Mouse (Mus musculus) spleen, embryonic (tissue): ENCODE results near the gene Dmac2.
"Not testable (repeated sequence)": the region's sequence is repeated elsewhere in the genome, so short reads cannot be mapped to it uniquely, and the experiment has no call there.

Source experiments
- CTCF ChIA-PET: fragments of 350-600 bp; sonication (Branson Sonifier 250); formaldehyde crosslinking; loops from one replicate; lab custom pipeline; 2022; lab: Charles Lee

The Dmac2 gene

DNA sequence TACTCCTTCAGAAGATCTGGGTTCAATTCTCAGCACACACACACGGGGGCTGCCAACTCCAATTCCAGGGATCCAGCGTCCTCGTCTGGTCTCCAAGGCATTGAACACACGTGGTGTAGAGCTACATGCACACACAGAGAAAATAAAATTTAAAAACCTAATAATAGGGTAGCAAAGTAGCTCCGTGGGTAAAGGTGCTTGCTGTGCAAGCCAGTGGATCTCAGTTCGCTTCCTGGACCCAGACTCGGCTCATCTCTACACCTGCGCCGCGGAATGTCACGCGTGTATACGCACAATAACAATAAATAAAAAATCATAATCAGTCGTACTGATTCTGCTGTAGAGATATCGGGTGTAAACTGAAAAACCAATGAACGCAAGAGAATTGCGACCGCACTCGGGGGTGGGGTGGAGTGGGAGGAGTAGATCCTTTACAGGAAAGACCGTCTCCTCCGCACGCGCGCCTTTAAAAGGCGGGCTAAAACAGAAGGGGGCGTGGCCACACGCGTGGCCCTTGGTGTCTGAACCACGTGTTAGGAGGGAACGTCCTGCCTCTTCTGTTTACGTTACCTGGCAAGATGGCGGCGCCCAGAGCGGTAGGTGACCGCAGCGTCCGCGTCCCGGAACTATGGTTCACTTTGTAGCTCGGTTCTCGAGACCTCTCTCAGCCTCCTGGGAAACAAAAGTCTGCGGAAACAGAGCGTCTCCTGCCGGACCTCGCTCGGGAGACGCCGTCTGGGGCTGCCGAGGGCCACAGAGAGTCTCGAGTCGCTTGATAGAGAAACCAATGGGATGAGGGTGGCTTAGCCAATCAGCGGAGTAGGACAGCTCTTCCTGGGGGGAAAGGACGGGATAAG, at the start of gene Dmac2:
Gene Dmac2, plus strand, starts transcription at position 550 of the 857 bp plus-strand sequence.
- CTCF ChIA-PET, result interaction anchor here (0.5 to 0.8 kb wide), 2 partner anchors 36 to 192 kb away, joined by 3 read pairs; no protein-coding TSS in a partner anchor

DNA sequence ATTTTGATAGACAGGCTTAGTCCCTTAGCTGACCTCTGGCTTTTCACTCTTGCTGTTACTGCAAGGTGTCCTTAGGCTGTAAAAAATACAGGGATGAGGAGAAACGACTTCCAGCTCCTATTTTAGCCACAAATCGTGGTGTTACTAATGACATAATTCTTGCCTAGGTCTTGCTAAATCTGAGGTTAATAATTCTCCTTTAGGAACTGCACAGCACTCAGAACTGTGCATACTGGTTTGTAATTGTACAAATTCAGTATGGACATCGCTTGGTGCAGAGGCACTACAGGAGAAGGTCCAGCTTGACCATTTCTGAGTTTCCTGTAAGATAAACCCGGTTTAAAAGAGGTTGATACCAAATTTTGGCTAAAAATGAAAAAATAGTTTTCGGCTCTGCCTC, 45.4 kb upstream of the Dmac2 start:
- CTCF ChIA-PET, result not testable (repeated sequence)

DNA sequence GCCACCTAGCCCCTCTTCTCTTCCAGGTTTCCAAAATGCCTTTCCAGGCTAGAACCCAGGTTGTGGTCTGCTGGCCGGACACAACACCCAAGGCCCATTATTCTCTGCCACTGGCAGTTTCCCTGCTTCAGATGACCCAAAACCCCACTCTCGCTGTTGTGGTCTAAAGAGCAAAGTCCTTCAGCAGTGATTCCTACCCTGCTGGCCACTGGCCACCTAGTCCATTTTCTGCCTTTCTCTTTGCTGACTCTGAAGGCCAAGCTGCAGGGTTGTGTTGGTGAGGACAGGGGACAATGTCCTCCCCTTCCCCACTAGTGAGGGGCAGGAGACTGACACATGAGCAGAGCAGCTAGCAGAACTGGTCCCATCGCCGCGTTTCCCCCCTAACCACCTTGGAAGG, 44.1 kb upstream of the Dmac2 start:
- CTCF ChIA-PET, result no interaction called here

DNA sequence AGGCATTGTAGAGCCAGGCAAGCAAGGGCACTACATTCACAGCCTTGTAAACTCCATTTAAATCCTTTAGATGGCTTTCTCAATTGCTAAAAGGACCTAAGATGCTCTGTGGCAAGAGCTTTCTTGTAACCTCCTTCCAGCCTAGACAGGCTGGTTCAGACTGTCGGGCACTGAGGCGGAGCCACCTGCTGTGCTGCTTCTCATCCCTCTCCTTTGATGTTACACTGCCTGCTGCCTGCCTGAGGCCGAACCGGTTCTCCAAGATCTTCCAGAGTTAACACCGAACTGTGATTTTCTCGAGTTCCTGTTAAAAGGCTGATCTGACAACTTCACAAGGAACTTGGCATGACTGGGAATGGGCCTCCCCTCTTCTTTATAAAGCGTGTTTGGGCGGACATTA, 43.3 kb upstream of the Dmac2 start:
- CTCF ChIA-PET, result no interaction called here

DNA sequence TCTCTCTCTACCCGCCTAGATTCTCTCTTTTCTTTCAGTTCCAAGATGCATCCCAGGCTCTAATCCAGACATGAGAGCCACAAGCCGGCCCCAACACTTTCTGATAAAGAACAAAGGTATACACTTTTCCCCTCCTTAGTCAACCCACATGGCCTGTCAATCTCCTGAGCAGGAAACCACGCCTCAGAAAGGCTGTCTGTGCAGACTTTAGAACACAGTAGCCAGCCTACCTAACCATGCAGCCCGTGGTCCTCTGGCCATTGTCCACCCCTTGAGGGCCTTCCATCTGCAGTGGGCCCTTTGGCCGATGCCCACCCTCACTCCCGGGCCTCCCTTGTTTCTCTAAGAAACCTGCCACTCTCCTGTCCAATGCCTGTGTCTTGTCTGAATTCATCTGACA, 42.9 kb upstream of the Dmac2 start:
- CTCF ChIA-PET, result not testable (repeated sequence)

DNA sequence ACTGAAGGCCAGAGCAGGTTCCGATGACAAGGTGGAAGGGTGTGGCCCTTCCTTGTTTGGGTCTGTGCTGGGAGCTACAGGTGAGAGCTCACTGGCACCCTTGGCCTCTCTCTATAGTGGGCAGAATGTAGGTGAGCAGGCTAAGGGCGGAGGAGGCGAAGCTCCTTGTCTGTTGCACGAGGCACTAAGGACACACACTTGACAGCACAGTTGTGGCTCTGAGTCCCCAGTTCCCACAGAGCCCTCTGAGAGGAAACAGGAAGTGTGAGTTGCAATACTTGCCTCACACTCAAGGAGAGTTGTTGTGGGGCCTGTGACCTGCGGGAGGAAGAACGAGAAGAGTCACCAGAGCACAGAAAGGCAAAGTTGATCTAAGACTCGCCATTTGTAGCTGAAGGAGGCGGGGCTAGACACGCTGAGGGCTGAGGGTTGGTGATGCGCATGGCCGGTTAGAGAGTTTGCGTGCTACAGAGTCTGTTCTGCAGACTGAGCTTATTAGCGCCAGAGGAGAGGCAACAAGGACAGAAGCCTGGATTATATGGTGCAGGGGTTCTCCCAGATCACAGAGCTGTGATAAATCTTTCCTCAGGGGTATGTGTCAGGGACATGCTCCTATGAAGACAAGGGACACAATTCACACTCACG, 42.3 kb upstream of the Dmac2 start:
- CTCF ChIA-PET, result not testable (repeated sequence)

DNA sequence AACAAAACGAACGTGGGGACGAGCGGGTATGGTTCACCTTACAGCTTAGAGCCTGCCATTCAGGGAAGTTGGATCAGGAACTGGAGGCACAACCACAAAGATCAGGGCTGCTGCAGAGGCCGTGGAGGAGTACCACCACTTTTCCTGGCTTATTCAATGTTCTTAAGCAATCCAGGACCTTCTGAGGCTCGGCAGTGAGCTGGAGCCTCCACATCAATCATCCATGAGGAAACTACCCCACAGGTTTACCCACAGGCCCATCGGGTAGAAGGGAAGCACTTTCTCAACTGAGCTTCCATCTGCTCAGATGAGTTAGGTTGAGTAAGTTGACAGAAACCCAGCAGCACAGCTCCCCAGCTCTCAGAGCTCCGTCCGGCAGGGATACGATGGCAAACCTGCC, 39.8 kb upstream of the Dmac2 start:
- CTCF ChIA-PET, result no interaction called here

DNA sequence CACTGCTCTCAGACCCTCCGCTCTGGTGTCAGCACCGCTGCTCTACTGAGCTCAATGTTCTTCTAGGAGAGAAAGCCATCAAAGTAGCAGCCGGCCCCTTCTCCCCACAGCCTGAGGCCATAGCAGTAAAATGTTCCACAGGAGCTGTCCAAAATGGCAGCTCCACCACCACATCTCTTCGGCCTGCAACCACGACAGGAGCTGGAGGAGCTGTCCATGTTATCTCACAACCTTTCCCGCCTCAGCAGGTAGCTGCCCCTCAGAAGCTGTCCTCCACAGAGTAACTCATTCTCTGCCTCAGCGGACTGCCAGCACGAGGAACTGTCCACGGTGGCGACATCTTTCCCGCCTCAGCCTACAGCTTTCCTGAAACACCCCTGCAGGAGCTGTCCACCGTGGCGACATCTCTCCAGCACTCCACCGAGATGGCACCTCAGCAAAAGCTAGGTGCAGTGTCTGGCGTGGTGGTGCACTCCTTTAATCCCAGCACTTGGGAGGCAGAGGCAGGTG, 36.9 kb upstream of the Dmac2 start:
- CTCF ChIA-PET, result no interaction called here

DNA sequence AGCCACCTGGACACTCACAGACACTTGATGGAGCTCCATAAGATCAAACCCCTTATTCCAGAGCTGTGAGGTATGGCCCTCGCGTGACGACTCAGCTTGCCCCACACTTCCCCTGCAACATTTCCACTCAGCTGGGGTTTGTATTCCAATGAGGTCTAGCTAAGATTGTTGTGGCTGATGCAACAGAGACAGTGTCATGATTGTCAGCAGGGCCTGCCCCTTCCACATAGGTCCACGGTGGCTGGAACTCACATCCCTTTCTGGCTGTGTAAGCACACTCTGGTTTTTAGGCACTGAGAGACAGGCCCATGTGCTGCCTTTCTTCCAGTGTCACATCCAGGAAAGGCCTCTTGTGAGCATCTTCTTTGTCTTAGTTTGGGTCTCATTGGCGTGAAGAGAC, 34.6 kb upstream of the Dmac2 start:
- CTCF ChIA-PET, result interaction anchor here (0.5 kb wide), 1 partner anchor 180 kb away, joined by 4 read pairs; no protein-coding TSS in a partner anchor

DNA sequence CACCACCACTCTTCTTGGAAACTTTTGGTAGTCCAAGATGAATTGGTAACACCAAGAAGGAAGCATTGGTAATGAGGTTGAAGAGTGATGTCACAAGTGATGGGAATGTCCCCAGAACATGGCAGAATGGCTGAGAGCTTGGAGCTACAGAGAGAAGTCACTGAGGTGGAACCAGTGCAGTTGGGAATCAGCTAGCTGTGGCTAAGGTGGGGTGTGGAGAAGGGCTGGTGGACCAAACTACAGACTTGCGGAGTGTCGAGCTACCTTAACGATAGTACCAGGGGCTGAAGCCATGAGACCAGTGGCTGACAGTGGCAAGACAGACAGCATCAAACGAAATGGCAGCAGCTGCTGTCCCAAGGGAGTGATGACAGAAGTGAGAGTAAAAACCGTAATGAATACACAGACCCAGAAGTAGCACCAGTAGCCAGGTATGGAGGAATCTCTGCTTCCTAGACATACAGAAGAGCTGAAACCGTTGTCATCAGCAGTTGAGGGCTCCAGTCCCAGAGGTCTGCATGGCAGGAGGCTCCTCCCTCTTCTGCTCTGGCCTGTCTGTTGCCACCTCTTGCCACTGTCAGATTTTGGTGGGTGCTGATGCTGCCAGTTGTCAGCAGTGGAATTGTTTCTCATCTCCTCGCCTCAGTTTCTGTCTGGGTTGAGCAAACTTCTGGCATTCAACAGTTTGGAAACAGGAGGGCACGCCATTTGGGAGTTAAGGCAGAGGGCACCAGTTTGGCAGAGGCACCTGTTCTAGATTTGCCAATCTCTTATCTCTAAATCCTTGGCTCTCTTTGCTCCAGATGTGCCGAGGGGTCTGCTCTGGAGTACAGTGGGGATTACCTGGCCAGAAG, 33.6 kb upstream of the Dmac2 start:
- CTCF ChIA-PET, result no interaction called here

DNA sequence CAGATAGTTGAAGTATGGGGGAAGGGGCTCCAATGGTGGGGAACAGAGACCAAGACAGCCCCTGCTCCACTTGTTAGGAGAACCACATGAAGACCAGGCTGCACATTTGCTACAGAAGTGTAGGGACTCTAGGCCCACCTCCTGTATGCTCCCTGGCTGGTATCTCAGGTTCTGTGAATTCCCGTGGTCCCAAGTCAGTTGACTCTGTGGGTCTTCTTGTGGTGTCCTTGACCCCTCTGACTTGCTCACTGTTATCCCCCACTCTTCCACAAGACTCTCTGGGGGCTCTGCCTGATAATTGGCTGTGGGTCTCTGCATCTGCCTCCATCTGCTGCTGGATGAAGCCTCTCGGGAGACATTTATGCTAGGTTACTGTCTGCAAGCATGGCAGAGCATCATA, 28.0 kb upstream of the Dmac2 start:
- CTCF ChIA-PET, result no interaction called here

DNA sequence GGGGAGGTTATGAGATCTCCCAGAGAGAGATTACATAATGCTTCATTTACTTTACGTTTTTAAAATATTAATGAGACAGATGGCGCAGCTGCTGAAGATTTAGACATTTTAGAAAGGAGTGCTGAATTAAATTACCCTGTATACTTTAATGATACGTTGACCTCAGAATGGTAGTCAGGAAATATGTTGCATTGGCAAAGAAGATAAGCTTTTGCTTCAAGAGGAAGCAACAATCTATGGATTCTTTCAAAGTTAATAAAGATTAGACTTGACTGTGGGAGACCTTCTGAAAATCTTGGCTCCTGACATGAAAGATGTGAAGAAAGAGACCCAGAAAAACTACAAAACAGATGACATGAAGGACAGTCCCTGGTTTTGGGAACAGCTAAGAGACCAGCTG, 25.4 kb upstream of the Dmac2 start:
- CTCF ChIA-PET, result no interaction called here

DNA sequence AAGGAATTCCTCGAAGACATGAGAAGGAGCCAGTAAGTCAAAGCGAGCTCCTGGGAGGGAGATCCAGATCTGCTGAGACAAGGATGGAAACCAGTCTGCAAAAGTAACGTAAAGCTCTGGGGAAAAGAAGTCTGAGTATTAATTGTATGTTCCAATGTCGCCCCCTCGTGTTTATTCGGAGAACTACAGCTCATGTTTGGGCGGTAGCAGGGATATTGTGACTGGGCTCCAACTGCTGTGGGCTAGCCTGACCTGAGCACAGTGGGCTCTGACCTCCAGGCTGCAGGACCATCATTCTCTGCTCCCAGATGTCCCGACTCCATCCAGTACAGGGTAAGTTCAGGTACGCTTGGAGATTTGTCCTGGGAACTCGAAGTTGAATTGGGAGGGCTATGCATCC, 19.6 kb upstream of the Dmac2 start:
- CTCF ChIA-PET, result interaction anchor here (0.5 to 0.6 kb wide), 2 partner anchors 40 to 117 kb away, joined by 3 read pairs; no protein-coding TSS in a partner anchor

DNA sequence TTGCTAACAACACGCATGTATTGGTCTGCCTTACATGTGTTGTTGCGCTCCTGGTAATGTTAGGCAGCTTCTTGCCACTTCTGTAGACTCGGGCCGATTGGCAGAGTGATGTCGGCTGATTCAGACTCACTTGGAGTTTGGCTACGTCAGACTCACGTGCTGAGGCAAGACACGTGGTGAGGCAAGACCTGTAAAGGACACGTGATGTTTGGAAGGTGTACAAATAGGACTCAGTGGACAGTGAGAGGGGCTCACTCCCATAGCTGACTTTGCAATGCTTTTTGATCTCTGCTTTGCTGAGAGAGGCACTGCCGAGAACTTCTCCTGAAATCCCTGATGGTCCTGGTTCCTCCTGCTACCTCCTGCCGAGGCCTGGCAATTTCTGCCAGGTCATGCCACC, 18.5 kb upstream of the Dmac2 start:
- CTCF ChIA-PET, result no interaction called here

DNA sequence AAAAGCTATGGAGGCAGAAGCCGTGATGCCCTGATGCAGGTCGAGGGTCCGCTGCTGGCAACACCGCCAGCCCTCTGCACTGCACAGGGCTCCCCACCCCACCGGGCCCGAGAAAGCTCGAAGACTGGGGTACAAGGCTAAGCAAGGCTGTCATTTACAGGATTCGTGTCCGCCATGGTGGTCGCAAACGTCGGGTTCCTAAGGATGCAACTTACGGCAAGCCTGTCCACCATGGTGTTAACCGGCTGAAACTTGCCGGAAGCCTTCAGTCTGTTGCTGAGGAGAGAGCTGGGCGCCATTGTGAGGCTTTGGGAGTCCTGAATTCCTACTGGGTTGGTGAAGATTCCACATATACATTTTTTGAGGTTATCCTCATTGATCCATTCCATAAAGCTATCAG, 17.9 kb upstream of the Dmac2 start:
- CTCF ChIA-PET, result interaction anchor here (0.5 to 0.6 kb wide), 2 partner anchors 11 to 176 kb away, joined by 4 read pairs; no protein-coding TSS in a partner anchor

DNA sequence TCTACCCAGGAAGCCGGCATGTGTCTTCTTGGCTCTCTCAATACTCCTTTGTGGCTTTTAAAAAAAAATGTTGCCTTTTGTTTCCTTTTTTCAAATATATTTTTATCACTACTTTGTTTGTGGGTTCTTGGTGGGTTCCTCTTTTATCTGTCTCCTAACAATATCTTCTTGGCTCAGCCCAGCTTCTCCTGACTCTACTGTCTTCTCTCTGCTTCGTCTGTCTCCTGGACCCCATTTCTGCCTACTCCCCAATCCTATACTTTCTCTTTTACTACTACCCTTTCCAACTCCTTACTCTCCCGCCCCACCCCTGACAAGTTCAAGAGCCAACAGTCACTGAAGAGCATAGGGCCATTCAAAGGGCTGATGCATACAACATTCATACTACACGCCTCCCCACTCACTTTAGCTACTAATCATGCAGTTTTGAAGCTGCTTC, 12.6 kb upstream of the Dmac2 start:
- CTCF ChIA-PET, result no interaction called here

DNA sequence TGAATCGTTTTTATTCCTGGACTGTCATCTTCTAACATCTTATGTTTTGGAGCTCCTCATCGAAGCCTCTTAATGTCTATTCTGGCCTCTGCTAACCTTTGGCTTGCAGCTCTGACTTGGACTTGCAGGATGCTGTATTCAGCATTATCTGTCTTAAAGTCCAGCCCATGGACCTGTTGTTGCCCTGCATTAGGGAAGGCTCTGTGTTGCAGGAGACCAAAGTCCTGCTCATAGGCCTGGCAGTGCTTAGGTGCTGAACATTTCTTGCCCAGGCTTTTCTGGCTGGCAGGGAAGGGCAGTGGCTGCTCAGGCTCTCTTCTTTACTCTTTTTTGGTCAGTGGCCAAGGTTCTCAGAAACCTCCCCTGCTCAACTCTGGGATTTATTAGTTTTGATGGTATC, 12.0 kb upstream of the Dmac2 start:
- CTCF ChIA-PET, result interaction anchor here (0.6 kb wide), 1 partner anchor 52 kb away, joined by 5 read pairs; the partner anchor contains the start of gene Exosc5

DNA sequence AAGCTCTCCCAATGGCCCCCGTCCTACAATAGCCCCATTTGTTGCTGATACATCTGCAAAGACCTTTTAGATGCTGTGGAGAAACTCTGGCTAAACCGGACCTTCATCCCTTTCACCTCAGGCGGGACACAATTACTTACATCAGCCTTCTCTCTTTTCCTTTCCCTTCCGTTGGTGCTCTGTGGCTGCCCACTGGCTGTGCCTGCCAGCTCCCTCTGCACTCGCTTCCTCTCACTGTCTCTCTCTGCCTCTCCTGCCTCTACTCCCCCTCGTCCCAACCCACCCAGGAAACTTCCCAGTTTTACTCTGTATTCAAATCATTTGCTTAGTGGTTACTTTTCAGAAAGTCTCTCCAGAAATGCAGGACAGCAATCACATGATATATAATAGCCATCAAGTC, 9.2 kb upstream of the Dmac2 start:
- CTCF ChIA-PET, result interaction anchor here (0.6 to 1.1 kb wide), 2 partner anchors 42 to 1227 kb away, joined by 3 read pairs; no protein-coding TSS in a partner anchor

DNA sequence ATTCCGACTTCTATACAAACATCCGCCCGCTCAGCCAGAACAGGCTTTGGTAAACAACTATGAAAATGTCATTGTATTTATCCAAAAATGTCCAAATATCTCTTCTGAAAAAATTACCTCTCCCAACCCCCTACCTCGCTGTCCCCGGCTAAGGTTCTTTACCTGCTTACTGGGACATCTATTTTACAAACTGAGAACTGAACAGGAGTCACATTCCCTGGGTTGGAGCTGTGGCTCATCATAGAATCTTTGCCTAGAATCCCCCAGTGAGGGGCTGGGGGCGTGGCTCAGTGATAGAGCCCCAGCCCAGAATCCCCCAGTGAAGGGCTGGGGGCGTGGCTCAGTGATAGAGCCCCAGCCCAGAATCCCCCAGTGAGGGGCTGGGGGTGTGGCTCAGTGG, 7.7 kb upstream of the Dmac2 start:
- CTCF ChIA-PET, result interaction anchor here (0.5 to 0.6 kb wide), 2 partner anchors 23 to 1644 kb away, joined by 3 to 11 read pairs; no protein-coding TSS in a partner anchor

DNA sequence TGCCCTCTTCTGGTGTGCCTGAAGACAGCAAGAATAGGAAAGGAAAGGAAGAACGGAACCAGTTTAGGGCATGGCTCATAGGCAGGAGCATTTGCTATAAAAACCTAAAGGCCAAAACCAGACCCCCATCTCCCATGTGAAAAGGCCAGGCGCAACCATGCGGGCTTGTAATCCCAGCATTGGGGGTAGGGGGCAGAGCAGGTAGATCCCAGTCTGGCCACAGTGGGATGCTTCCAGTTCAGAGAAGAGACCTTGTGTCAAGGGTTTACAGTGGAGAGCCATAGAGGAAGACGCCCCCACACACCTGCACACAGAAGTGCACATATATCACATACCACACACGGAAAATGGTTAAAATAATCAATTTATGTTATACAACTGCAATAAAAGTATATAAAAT, 5.1 kb upstream of the Dmac2 start:
- CTCF ChIA-PET, result no interaction called here
